Mouse (Mus musculus): ENCODE measurements around the gene Tspan5.

GRCm38 (mm10) chr3:138909313-138909712 lies 167.3 kb downstream of the Tspan5 start:
- no peak for TF ChIP-seq POLR2A (IDR thresholded peaks at IDR 0.05; ENCODE audit: control insufficient read depth in 1 of 2, insufficient read depth in 1 of 2, low read depth in 1 of 2, low read length in 2 of 2, poor library complexity in 1 of 2)
- TF ChIP-seq CTCF (IDR thresholded peaks at IDR 0.05 in 2 of 3, conservative IDR thresholded peaks at IDR 0.05 in 1 of 3; ENCODE audit: control insufficient read depth in 1 of 3, insufficient read depth in 1 of 3, low read depth in 2 of 3, low read length in 3 of 3, poor library complexity in 1 of 3, severe bottlenecking in 1 of 3): no peak
- no peak for TF ChIP-seq EP300 (IDR thresholded peaks at IDR 0.05; ENCODE audit: low read depth in 1 of 2, low read length in 2 of 2)
- TF ChIP-seq HCFC1 (IDR thresholded peaks at IDR 0.05; ENCODE audit: low read depth, low read length): no peak
- no peak for TF ChIP-seq TAL1 (IDR thresholded peaks at IDR 0.05; ENCODE audit: low read length)
- no peak for TF ChIP-seq ZKSCAN1 (IDR thresholded peaks at IDR 0.05; ENCODE audit: low read depth, low read length)
- no peak for TF ChIP-seq ZMIZ1 (IDR thresholded peaks at IDR 0.05; ENCODE audit: low read depth, low read length)
- TF ChIP-seq POLR2AphosphoS5 (IDR thresholded peaks at IDR 0.05; ENCODE audit: borderline replicate concordance, low read depth, low read length): no peak
- TF ChIP-seq CHD2 (IDR thresholded peaks at IDR 0.05; ENCODE audit: low read length): no peak
- no peak for TF ChIP-seq MAFK (IDR thresholded peaks at IDR 0.05; ENCODE audit: borderline replicate concordance, low read depth, low read length)
- TF ChIP-seq MXI1 (IDR thresholded peaks at IDR 0.05; ENCODE audit: low read depth, low read length): no peak
- TF ChIP-seq ELF1 (IDR thresholded peaks at IDR 0.05; ENCODE audit: low read depth, low read length): no peak
- TF ChIP-seq USF2 (IDR thresholded peaks at IDR 0.05; ENCODE audit: borderline replicate concordance in 1 of 2, insufficient read depth in 1 of 2, low read depth in 1 of 2, low read length in 2 of 2): no peak

Measured in MEL (cell line).